34 mouse cellular contexts compared by ENCODE assay signal in genomic region chr16:22896618-22897017, GRCm38 (mm10). TPM values are rescaled to one million over a fixed set of nuclear protein-coding genes. Genes with fewer than 3 reads are reported as not detected.
DNase-seq lines count a peak whose midpoint lies in the region; ATAC-seq lines count a peak whose summit lies in the region.
"Had no signal": no experiment of that assay in that cellular context is flagged by ENCODE, and none has a peak within 500 bp of the region (broad histone marks: within the 10 kb centered on the region; RNA-seq: fewer than 3 reads in every experiment).

No protein-coding gene starts in this region.

- H3K27me3 ChIP-seq in liver, embryonic 13.5 days = no peaks in the 10 kb centered on the region
- H3K27me3 ChIP-seq: CH12.LX; embryonic facial prominence, embryonic 12.5 days; embryonic facial prominence, embryonic 15.5 days had no signal

- no peak overlapping the region for H3K9ac ChIP-seq in liver, embryonic 13.5 days
- H3K9ac ChIP-seq: embryonic facial prominence, embryonic 12.5 days; embryonic facial prominence, embryonic 15.5 days; forebrain, postnatal 0 days; hindbrain, embryonic 14.5 days had no signal

- DNase-seq in adrenal gland, adult 2 months = peak; percentile 78
- no peak for DNase-seq in adrenal gland, adult 18-20 months (ENCODE audit: low spot score in 2 of 2)
- DNase-seq in liver, embryonic 13.5 days = no peak
- no peak for DNase-seq in liver
- peak; percentile 54 for DNase-seq in adrenal gland, postnatal 25 days
- peak; percentile 66 for DNase-seq in testis, postnatal 14 days (ENCODE audit: low spot score)
- no peak for DNase-seq in urinary bladder, postnatal 14 days (ENCODE audit: low spot score)
- DNase-seq: B cell, adult 2 months; cerebellum, adult 18-20 months; cerebellum, adult 9-10 months; cerebellum, postnatal 25 days; forebrain, postnatal 0 days; gastrocnemius, adult 2 months; gastrocnemius, postnatal 14 days; heart, adult 11 months; heart, postnatal 36 days had no signal

- no peaks in the 10 kb centered on the region for H3K9me3 ChIP-seq in liver, embryonic 13.5 days (replicated peaks)
- H3K9me3 ChIP-seq: embryonic facial prominence, embryonic 12.5 days; embryonic facial prominence, embryonic 15.5 days; G1E had no signal

- no peak overlapping the region for H3K4me2 ChIP-seq in liver, embryonic 13.5 days
- H3K4me2 ChIP-seq: embryonic facial prominence, embryonic 12.5 days; embryonic facial prominence, embryonic 15.5 days; heart, embryonic 11.5 days; hindbrain, embryonic 14.5 days had no signal

- no peak for ATAC-seq in liver, embryonic 13.5 days (ENCODE audit: low read depth)
- ATAC-seq: forebrain, embryonic 14.5 days; forebrain, postnatal 0 days; hindbrain, postnatal 0 days; inflammation-experienced regulatory T-cells, adult 6 months; intestine, embryonic 16.5 days; Patski had no signal

- peaks cover 3% of the 10 kb centered on the region; the same call in 1 of the 2 replicates for H3K36me3 ChIP-seq in liver, embryonic 13.5 days
- H3K36me3 ChIP-seq: embryonic facial prominence, embryonic 12.5 days; embryonic facial prominence, embryonic 15.5 days; G1E had no signal

- peak overlapping the region; percentile 39; the same call in 1 of the 2 replicates for H3K27ac ChIP-seq in liver, embryonic 13.5 days
- H3K27ac ChIP-seq: embryonic facial prominence, embryonic 12.5 days; embryonic facial prominence, embryonic 15.5 days; gastrocnemius, adult 2 months; hindbrain, embryonic 14.5 days; hindbrain, postnatal 0 days had no signal

- H3K4me1 ChIP-seq in liver, embryonic 13.5 days (replicated peaks) = peaks cover 14% of the 10 kb centered on the region; the same call in 1 of the 2 replicates
- H3K4me1 ChIP-seq: embryonic facial prominence, embryonic 12.5 days; embryonic facial prominence, embryonic 15.5 days had no signal

- H3K4me3 ChIP-seq in liver, embryonic 13.5 days (replicated peaks) = no peak overlapping the region
- H3K4me3 ChIP-seq: embryonic facial prominence, embryonic 12.5 days; embryonic facial prominence, embryonic 15.5 days; gastrocnemius, adult 2 months had no signal

- WGBS in liver, embryonic 13.5 days (ENCODE audit: insufficient replicate concordance) = 29% methylated on average over 2 of the region's 2 CpGs

RNA-seq across cellular contexts. Expression of gene Ahsg, which starts 5.5 kb away (rescaled TPM):
- total RNA-seq in adrenal gland, adult 2 months (2021) = 10 to 100 TPM in 1 of 2 experiments, 1 to 10 TPM in 1; 2.8 to 34.5 TPM
- polyA plus RNA-seq in adrenal gland, adult 2 months (2012; rRNA removed) = 3.4 and 12.0 TPM in 2 replicates
- 1 to 10 TPM; 5.0 to 8.3 TPM for total RNA-seq in adrenal gland, adult 18-20 months (2021)
- polyA plus RNA-seq in liver, embryonic 13.5 days (2015; fragmentation: Nextera tagmentation; extraction: Ambion mirVana) = 513 TPM in 2 replicates
- 1.6 and 132 TPM in 2 replicates for total RNA-seq in adrenal gland, postnatal 25 days (2021)
- total RNA-seq: CH12.LX; common myeloid progenitor, adult 5-6 weeks; forebrain, postnatal 0 days; gastrocnemius, adult 2 months; hindbrain, postnatal 0 days had no signal
- polyA plus RNA-seq: embryonic facial prominence, embryonic 12.5 days; forebrain, embryonic 11.5 days; forebrain, embryonic 14.5 days; forebrain, postnatal 0 days; hindbrain, embryonic 11.5 days; hindbrain, embryonic 14.5 days; hindbrain, postnatal 0 days; inflammation-experienced regulatory T-cells, adult 6 months; Patski had no signal

RNA-seq across cellular contexts. Expression of gene Fetub, which starts 21.5 kb away (rescaled TPM):
- 10 to 100 TPM in 1 of 2 experiments, 1 to 10 TPM in 1; 2.5 to 50.7 TPM for total RNA-seq in adrenal gland, adult 2 months (2021)
- 32.6 and 53.1 TPM in 2 replicates for polyA plus RNA-seq in adrenal gland, adult 2 months (2012; rRNA removed)
- 10 to 100 TPM in 1 of 2 experiments, 1 to 10 TPM in 1; 1.6 to 78.1 TPM for total RNA-seq in adrenal gland, adult 18-20 months (2021)
- polyA plus RNA-seq in liver, embryonic 13.5 days (2015; fragmentation: Nextera tagmentation; extraction: Ambion mirVana) = 0.80 and 0.86 TPM in 2 replicates
- 78.1 and 82.3 TPM in 2 replicates for total RNA-seq in adrenal gland, postnatal 25 days (2021)
- total RNA-seq: common myeloid progenitor, adult 5-6 weeks; forebrain, postnatal 0 days; gastrocnemius, adult 2 months; gastrocnemius, postnatal 14 days; hindbrain, postnatal 0 days had no signal
- polyA plus RNA-seq: embryonic facial prominence, embryonic 12.5 days; forebrain, embryonic 11.5 days; forebrain, embryonic 14.5 days; heart, embryonic 14.5 days; heart, postnatal 0 days; hindbrain, embryonic 11.5 days; hindbrain, embryonic 14.5 days had no signal

RNA-seq across cellular contexts. Expression of gene Dnajb11, which starts 39.0 kb away (rescaled TPM):
- 10 to 100 TPM; 64.1 to 73.2 TPM for total RNA-seq in adrenal gland, adult 2 months (2021)
- 18.3 and 21.1 TPM in 2 replicates for polyA plus RNA-seq in adrenal gland, adult 2 months (2012; rRNA removed)
- 10 to 100 TPM; 60.8 to 72.1 TPM for total RNA-seq in adrenal gland, adult 18-20 months (2021)
- polyA plus RNA-seq in liver, embryonic 13.5 days (2015; fragmentation: Nextera tagmentation; extraction: Ambion mirVana) = 78.9 and 90.1 TPM in 2 replicates
- 71.4 and 71.9 TPM in 2 replicates for total RNA-seq in adrenal gland, postnatal 25 days (2021)

RNA-seq across cellular contexts. Expression of gene Tbccd1, which starts 39.1 kb away (rescaled TPM):
- total RNA-seq in adrenal gland, adult 2 months (2021) = 10 to 100 TPM; 17.5 to 20.5 TPM
- 7.3 and 8.3 TPM in 2 replicates for polyA plus RNA-seq in adrenal gland, adult 2 months (2012; rRNA removed)
- 10 to 100 TPM; 13.8 TPM for total RNA-seq in adrenal gland, adult 18-20 months (2021)
- polyA plus RNA-seq in liver, embryonic 13.5 days (2015; fragmentation: Nextera tagmentation; extraction: Ambion mirVana) = 24.0 and 29.2 TPM in 2 replicates
- 16.4 and 23.6 TPM in 2 replicates for total RNA-seq in adrenal gland, postnatal 25 days (2021)

RNA-seq across cellular contexts. Expression of gene Hrg, which starts 54.3 kb away (rescaled TPM):
- total RNA-seq in adrenal gland, adult 2 months (2021) = 1 to 10 TPM in 1 of 2 experiments, not detected in 1; 4.3 TPM
- polyA plus RNA-seq in adrenal gland, adult 2 months (2012; rRNA removed) = 0.15 and 0.44 TPM in 2 replicates
- total RNA-seq in adrenal gland, adult 18-20 months (2021) = 1 to 10 TPM in 1 of 2 experiments, not detected in 1; 1.2 TPM
- polyA plus RNA-seq in liver, embryonic 13.5 days (2015; fragmentation: Nextera tagmentation; extraction: Ambion mirVana) = 0.32 and 0.43 TPM in 2 replicates
- 0.97 and 12.6 TPM in 2 replicates for total RNA-seq in adrenal gland, postnatal 25 days (2021)
- total RNA-seq: CH12.LX; common myeloid progenitor, adult 5-6 weeks; forebrain, postnatal 0 days; G1E; gastrocnemius, adult 2 months; gastrocnemius, postnatal 14 days; heart, adult 8-10 months; heart, postnatal 36 days; hindbrain, postnatal 0 days had no signal
- polyA plus RNA-seq: embryonic facial prominence, embryonic 12.5 days; forebrain, embryonic 14.5 days; forebrain, postnatal 0 days; frontal cortex, adult 2 months; G1E; heart, embryonic 11.5 days; heart, embryonic 14.5 days; heart, postnatal 0 days; hindbrain, postnatal 0 days; inflammation-experienced regulatory T-cells, adult 6 months; intestine, embryonic 16.5 days; Patski had no signal

Comparison
In these comparisons a context has a peak if more than half of its experiments do, and no peak if none do; other contexts are left out.
1. DNase-seq: peak in adrenal gland, adult 2 months (single experiment), adrenal gland, postnatal 25 days (single experiment) and testis, postnatal 14 days (single experiment); none in adrenal gland, adult 18-20 months (0 of 2), liver, embryonic 13.5 days (single experiment), liver (single experiment) and urinary bladder, postnatal 14 days (single experiment).